Mouse (Mus musculus) CH12.LX (cell line): ENCODE data around the gene Ogn.

Experiments
- CTCF ChIP-seq, 2 experiments: IDR thresholded peaks in 1 of 2; conservative IDR thresholded peaks in 1 of 2; 2 replicates each; pipeline ENCODE4 v1.5.1; 2011 to 2012; ENCODE audit warnings: low read depth in 2 of 2, low read length in 2 of 2, improper control_type of control experiment in 1 of 2, inconsistent platforms in 1 of 2, mild to moderate bottlenecking in 1 of 2, moderate library complexity in 1 of 2
- MAZ ChIP-seq: IDR thresholded peaks from 2 replicates; pipeline ENCODE4 v1.6.1; 2012; ENCODE audit warnings: low read depth, mild to moderate bottlenecking, inconsistent platforms, low read length, improper control_type of control experiment, moderate library complexity
- MEF2A ChIP-seq: IDR thresholded peaks from 2 replicates; pipeline ENCODE4 v1.6.1; 2014; ENCODE audit warnings: low read depth, mild to moderate bottlenecking, inconsistent platforms, low read length, improper control_type of control experiment, borderline replicate concordance
- POLR2A ChIP-seq: IDR thresholded peaks from 2 replicates; pipeline ENCODE4 v1.6.1; 2011; ENCODE audit warnings: low read depth, mild to moderate bottlenecking, improper control_type of control experiment, low read length
- RAD21 ChIP-seq: IDR thresholded peaks from 2 replicates; pipeline ENCODE4 v1.6.1; 2011; ENCODE audit warnings: low read depth, mild to moderate bottlenecking, low read length, improper control_type of control experiment, moderate library complexity
- RCOR1 ChIP-seq: conservative IDR thresholded peaks from 2 replicates; pipeline ENCODE4 v1.6.1; 2012; ENCODE audit warnings: low read depth, mild to moderate bottlenecking, inconsistent platforms, low read length, improper control_type of control experiment

GRCm38 (mm10) chr13:49642650-49643049 is 34.8 kb downstream of the Ogn start:
- TF ChIP-seq CTCF (conservative IDR thresholded peaks at IDR 0.05 in 1 of 2, IDR thresholded peaks at IDR 0.05 in 1 of 2; ENCODE audit: low read depth in 2 of 2, low read length in 2 of 2) (no peak), RCOR1 (no peak), RAD21 (no peak), POLR2A (no peak), MEF2A (no peak), MAZ (no peak)
